Mouse (Mus musculus) left cerebral cortex, adult 2 months (tissue): ENCODE data around the gene Ubiad1. TPM values are rescaled to one million over a fixed set of nuclear protein-coding genes. Genes with fewer than 3 reads are reported as not detected.

Experiments used
- DNase-seq, 2 experiments: peaks; one replicate each; pipeline ENCODE4 v3.0.0; 2021 to 2022; ENCODE audit warnings: low spot score in 2 of 2, mixed read lengths in 1 of 2; ENCODE audit errors: extremely low spot score in 1 of 2
- H3K27ac ChIP-seq: fragments of 200-600 bp; 2 replicates; pipeline ENCODE4 v1.8.1; 2022
- H3K4me3 ChIP-seq: fragments of 200-600 bp; 2 replicates; pipeline ENCODE4 v1.8.1; 2022
- CTCF ChIP-seq: fragments of 200-600 bp; IDR thresholded peaks from 2 replicates; pipeline ENCODE4 v1.8.1; 2022; ENCODE audit warnings: antibody characterized with exemption, mild to moderate bottlenecking, moderate library complexity
- intact Hi-C: fragments of 180-260 bp; cut with DNase I; formaldehyde crosslinking; loops from one replicate; pipeline ENCODE4 v1.15.1; 2025
- total RNA-seq, 2 experiments: library from RNA; stranded (reverse); gene quantifications; 2 replicates each; pipeline ENCODE4 v1.2.3; 2021

Ubiad1 gene
- total RNA-seq, 2 experiments from 2014 or later = 9.3 to 9.4 TPM

DNA sequence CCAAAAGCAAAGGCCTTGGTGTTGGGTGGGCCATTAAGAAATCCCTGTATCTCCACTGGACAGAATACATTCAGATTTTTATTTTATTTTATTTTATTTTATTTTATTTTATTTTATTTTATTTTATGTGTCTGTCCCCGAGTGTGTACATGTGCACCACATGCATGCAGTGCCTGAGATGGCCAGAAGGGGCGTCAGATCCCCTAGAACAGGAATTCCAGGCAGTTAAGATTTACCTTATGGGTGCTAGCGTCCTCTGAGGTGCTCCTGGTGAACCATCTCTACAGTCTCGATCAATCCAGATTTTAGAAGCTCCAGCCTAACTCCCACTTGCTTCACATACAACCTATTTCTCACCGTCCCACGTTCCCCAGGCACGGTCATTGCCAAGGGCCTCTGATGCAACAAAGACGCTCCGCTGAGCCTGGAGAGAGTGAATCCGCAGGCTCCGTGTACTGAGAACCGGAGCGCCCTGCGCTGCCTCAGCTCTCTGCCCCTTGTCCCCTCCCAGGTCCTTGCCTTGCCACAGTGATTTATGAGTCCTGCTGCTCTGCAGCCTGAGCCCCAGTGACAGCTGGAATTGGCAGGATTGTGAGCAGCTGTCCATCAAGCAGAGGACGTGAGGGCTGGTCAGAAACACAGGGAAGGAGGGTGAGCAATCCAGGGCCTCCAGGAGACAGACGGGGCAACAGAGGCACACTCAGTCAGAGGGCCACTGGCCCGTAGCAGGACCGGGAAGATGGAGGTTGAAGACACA lies 46.9 kb downstream of the Ubiad1 start:
- Histone ChIP-seq H3K27ac (no peak overlapping the region), H3K4me3 (no peak overlapping the region)
- TF ChIP-seq CTCF = peak; percentile 27
- intact Hi-C loops = no loop called here
- no peak for DNase-seq

DNA sequence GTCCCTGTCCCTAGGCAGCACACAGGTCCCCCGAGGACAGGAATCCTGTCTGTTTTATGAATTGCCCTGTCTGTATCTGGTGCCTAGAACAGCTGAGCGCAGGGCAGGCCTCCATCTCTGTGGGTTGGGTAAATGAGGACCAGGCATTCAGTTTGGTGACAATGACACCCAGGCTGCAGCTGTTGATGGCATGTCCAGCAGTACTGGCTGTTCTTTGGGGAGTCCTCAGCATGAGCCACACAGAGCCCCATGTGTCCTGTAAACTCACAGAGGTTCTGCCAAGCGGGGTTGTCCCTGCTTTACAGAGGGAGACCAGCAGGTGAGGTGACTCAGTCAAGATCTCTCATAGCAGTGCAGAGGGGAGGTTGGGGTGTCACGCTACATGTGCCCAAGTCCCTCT lies 47.5 kb downstream of the Ubiad1 start:
- DNase-seq = no peak
- Histone ChIP-seq H3K4me3 (no peak overlapping the region), H3K27ac (no peak overlapping the region)
- intact Hi-C loops = no loop called here
- TF ChIP-seq CTCF = no peak

GRCm38 (mm10) chr4:148395875-148396274 lies 48.7 kb downstream of the Ubiad1 start:
- no peak for DNase-seq
- Histone ChIP-seq H3K27ac (no peak overlapping the region), H3K4me3 (no peak overlapping the region)
- intact Hi-C loops = no loop called here
- no peak for TF ChIP-seq CTCF

DNA sequence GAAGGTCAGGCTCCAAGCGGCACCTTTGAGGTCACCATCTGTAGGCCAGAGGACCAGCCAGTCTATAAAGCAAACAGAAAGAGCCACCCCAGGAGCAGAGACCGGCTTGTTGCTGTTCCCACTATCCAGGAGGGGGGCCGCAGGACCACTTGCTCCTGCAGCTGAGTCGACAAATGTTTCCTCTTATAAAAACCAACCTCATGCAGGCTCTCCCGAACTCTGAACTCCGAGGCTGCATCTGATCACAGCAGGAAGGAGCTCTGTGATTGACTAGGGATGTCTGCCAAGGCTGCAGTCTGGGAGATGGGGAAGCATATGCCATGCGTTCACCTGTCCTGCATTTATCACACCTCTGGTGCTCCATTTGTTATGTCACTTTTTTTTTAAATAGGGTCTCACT lies 49.4 kb downstream of the Ubiad1 start:
- no peak for DNase-seq
- Histone ChIP-seq H3K4me3 (no peak overlapping the region), H3K27ac (no peak overlapping the region)
- no peak for TF ChIP-seq CTCF
- intact Hi-C loops = no loop called here

DNA sequence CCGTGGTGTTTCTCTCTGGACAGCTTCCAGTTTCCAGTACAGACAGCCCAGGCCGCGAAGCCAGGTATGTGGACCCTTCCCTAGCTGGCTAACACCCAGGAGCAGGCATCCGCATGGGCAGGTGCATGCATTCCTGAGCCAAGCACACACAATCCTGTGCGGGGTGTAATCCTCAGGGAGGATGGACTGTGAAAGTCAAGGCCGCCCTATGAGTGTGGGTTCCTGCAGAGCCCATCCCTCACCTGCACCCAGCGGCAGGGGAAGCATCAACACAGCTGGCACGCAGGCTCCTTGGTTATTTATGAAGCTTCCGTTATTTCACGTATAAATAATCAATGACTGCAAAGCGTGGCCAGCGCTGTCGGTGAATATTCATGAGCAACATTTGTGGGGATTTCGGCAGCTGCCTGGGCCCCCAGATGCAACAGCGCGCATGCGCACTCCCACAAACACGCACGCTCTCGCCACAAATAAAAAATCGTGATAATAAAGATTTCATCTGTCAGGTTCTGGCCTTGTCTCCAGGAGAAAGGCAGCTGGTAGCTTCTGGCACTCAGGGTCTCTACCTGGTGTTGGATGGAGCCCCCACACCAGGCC lies 52.8 kb downstream of the Ubiad1 start:
- no peak for TF ChIP-seq CTCF
- no peak overlapping the region for H3K4me3 ChIP-seq
- intact Hi-C loops = no loop called here
- DNase-seq = peak in 1 of 2 experiments; percentile 41
- H3K27ac ChIP-seq = no peak overlapping the region

GRCm38 (mm10) chr4:148389635-148390034 lies 54.9 kb downstream of the Ubiad1 start:
- DNase-seq = no peak
- intact Hi-C loops = no loop called here
- no peak overlapping the region for H3K27ac ChIP-seq
- TF ChIP-seq CTCF = no peak
- H3K4me3 ChIP-seq = no peak overlapping the region

GRCm38 (mm10) chr4:148389047-148389446 lies 55.5 kb downstream of the Ubiad1 start:
- intact Hi-C loops = no loop called here
- TF ChIP-seq CTCF = peak; percentile 50
- Histone ChIP-seq H3K27ac (no peak overlapping the region), H3K4me3 (no peak overlapping the region)
- no peak for DNase-seq

DNA sequence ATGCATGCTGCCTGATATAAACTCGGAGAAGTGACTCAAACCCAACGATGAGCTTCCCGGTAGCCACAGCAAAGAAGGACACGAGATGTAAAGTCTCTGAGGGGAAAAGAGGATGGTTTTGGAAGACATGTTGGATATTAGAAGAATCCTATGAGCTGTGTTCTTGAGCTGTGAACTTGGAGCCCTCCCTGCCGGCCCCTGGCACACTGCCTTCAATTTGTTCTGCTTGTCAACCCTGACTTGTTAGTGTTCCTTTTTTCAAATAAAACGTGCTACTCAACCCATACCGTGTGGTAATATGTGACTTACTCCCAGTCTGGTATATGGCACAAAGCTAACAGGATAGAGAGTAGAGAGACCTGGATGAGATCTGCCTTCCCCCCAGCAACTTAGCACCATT lies 59.3 kb downstream of the Ubiad1 start:
- intact Hi-C loops = loop anchor here (2.0 kb wide), 2 partner anchors 28 to 98 kb away; partner anchors contain the start of gene Disp3
- Histone ChIP-seq H3K27ac (peak overlapping the region; percentile 85), H3K4me3 (no peak overlapping the region)
- TF ChIP-seq CTCF = no peak
- DNase-seq = no peak

Other genes with a start within 250 kb of the Ubiad1 start
- 10 to 100 TPM; 32.2 to 34.3 TPM for gene Disp3, start 156.8 kb downstream of the Ubiad1 start, total RNA-seq
- gene Mtor, start 3.8 kb upstream of the Ubiad1 start, total RNA-seq = 10 to 100 TPM; 92.7 to 94.0 TPM
- under 1 TPM; 0.57 to 0.89 TPM for gene Angptl7, start 55.7 kb upstream of the Ubiad1 start, total RNA-seq
- gene Exosc10, start 113.7 kb upstream of the Ubiad1 start, total RNA-seq = 10 to 100 TPM; 50.0 to 50.6 TPM
- 10 to 100 TPM; 77.2 to 77.4 TPM for gene Srm, start 146.7 kb upstream of the Ubiad1 start, total RNA-seq
- 1 to 10 TPM; 4.1 to 4.7 TPM for gene Masp2, start 157.8 kb upstream of the Ubiad1 start, total RNA-seq
- 100 to 1,000 TPM; 198 to 208 TPM for gene Tardbp, start 182.2 kb upstream of the Ubiad1 start, total RNA-seq
- gene Gm572, start 198.5 kb upstream of the Ubiad1 start, total RNA-seq = not detected